Mouse (Mus musculus): ENCODE measurements at regions not wholly inside any gene's neighbourhood (a gene's known extent, or its start where the extent isn't known, plus 50 kb on each side); places are given as distances from the start of the nearest gene placed in this dataset.

GRCm38 (mm10) chr6:99933404-99933803 lies 207.2 kb upstream of the Prok2 start:
- no peak for DNase-seq

- DNase-seq = peak; percentile 56
Measured at GRCm38 (mm10) chr6:99932923-99933322, 206.7 kb upstream of the Prok2 start.

GRCm38 (mm10) chr6:99932405-99932804 lies 206.2 kb upstream of the Prok2 start:
- DNase-seq = no peak

DNA sequence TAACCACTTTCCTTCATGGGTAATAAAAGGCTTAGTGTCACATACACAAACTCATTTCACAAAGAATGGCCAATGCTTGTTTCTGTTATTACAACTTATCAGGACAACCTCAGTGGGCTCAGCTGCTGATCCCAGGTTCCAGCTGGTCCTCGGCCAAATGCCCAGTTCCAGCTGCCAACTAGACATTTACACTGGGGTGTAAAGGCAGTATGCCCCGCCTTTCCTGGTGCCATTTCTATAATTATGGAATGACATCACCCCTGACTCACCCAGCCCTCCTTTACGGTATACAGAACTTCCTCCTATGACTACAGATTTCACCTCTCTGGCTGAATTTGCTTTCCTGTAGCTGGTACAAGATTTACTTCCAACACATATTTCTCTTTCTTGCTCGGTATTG lies 205.4 kb upstream of the Prok2 start:
- DNase-seq = peak; percentile 76

- DNase-seq = no peak
Measured at GRCm38 (mm10) chr6:99930316-99930715, 204.1 kb upstream of the Prok2 start.

DNA sequence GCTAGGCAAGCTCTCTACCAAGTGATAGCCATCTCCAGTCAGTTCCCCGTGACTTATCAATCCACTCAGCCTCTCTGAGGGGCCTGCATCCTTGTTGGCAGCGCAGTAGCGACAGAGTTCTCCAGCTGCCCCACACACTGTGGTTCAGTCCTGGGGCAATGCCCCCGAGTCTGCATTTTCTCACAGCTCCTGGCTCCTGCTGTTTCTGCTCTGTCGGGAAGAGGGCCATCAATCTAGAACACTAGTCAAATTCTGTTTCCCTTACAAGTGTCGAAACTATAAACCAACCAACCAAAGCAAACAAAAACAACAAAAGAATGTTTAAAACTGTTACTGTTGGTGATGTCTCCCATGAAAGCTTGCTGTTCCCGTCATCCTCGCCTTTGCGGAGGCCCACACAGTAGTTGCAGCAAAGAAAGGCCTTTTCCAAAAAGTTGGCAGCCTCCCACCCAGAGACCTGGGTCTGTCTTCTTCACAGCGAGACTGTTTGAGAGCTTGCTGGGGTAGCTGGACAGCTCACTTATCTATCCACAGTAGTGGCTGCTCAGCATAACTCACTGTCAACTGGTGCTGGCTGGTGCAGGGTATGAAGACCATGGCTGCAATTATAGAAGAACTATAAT lies 201.9 kb upstream of the Prok2 start:
- DNase-seq = peak; percentile 84

- DNase-seq = no peak
Measured at GRCm38 (mm10) chr6:99924181-99924580, 198.0 kb upstream of the Prok2 start.

GRCm38 (mm10) chr6:99921966-99922365 lies 195.8 kb upstream of the Prok2 start:
- DNase-seq = no peak

DNA sequence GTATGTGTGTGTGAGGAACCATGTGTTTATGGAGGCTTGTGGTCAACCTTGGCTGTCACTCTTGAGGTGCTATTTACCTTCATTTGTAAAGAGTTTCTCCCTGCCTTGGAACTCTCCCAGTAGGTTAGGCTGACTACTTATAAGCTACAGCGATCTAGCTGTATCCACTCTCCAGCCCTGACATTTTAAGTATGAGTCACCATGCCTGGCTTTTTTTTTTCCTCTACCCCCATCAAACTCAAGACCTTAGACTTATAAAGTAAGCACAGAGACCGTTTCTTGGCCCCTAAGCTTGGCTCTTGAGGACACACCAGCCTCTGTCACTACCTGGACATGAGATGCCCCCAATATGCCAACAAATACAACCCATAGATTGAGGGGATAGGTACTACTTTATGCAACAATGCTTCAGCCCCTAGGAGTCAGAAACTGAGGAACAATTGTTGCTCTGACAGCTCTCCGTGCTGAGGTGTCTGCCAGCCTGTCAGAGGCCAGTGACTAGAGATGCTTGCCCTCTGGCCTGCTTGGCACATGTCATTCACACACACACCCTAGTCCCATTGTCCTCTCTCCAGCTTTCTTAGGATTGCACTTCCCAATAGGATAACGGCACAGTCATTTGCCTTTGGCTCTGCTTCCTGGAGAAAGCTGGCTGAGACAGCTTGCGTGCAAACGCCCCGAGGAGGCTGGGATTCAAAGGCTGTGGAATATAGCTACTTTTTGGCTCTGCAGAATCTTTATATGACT lies 193.8 kb upstream of the Prok2 start:
- DNase-seq = peak; percentile 41

DNA sequence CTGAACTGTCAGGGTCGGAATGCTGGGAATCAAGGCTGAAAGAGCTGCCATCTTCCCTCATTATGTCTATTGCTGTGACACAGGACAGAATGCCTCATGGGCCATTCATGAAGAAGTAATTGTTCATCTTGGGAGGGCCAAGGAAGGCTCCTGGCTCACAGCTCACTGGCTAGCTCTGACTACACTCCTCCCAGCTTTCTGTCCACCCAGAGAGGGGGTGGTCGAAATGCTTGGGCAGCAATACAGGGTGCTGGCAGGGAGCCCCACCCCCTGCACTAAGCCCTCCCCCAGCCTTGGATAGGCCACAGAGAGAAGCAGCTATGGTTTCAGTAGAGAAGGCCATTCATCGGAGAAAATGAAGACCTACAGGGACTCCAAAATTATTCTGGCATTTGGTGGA lies 192.2 kb upstream of the Prok2 start:
- no peak for DNase-seq

DNA sequence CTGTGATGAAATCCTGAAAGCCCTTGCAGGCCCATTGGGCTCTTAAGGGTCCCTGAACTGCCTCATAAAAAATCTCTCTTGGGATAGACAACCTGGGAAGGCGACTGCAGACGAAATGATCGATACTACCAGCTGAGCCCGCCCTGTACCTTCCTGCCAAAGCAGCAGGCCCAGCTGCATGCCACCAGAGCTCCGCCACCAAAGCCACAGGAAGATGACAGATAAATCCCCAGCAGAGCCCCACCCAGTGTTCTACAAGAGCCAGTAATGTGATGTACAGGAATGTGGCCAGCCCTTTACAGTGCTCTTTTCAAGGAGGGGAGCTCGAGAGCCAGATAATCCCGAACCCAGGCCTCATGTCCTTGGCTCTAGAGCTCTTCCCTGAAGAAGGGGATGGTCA lies 183.7 kb upstream of the Prok2 start:
- DNase-seq = no peak

GRCm38 (mm10) chr6:99909459-99909858 lies 183.3 kb upstream of the Prok2 start:
- no peak for DNase-seq

DNA sequence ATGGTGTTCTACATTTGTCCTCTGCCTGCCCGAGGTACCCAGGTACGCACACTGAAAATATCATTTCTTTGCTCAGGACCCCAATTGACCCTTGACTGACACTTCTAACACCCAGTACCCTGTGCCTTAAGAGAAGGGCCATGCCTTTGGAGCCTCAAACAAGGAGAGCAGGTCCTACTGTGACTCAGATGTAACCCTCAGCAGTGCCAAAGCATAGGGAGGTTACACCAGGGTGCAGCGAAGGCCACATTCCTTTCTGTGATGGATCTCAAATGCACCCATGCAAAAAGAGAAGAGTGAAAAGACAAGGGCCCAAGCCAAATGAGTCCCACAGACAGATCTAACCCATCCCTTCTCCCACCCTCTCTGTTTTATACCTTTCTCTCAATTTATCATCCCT lies 181.9 kb upstream of the Prok2 start:
- DNase-seq = no peak

DNA sequence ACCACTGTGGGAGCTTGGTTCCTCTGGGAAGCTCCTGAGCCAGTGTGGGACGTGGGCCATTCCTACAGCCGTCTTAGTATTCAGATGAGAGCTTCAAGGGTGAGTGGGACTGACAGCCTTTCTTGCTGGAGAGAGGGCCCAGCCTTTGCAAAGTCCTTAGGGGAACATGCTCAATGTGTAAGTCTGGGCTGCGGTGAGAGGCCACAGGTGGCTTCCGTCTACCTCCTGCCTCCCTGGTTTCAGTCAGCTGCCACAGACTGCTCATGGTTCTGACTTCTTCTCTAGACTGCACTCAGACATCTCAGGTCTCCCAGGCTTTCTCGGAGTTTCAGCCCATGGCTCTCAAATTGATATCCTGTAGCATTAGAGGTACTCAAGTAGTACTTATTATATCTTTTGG lies 179.0 kb upstream of the Prok2 start:
- no peak for DNase-seq

DNA sequence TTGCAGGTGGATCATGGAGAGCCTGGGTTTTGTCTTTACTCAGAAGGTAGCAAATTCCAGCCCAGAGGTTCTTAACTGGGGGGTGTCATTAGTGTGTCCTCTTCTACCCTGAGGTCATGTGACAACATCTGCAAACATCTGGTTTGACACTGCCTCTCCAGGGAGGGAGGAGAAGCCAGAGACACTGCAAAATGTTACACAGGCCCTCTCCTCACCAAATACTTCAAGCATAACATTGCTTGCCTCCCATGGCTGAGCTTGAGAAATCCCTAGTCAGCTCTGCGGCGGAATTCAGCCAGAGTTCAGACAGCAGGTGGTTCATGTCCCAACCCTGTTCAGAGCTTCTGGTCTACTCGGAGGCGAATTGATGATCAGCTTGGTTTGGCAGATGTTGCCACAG lies 178.4 kb upstream of the Prok2 start:
- peak; percentile 65 for DNase-seq

DNA sequence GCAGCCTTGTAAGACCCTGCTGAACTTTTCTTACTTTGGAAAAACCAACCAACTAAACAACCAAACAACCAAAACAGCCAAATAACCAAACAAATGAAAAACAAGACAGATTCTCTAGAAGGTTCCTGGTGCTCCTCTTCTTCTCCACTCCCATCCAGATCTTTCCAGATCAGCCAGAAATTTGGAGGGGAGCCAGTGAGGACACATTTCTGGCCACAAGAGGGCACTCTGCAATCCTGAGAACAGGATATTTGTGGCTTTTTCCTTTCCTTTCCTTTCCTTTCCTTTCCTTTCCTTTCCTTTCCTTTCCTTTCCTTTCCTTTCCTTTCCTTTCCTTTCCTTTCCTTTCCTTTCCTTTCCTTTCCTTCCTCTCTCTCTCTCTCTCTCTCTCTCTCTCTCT lies 177.9 kb upstream of the Prok2 start:
- peak; percentile 88 for DNase-seq

- DNase-seq = no peak
Measured at GRCm38 (mm10) chr6:99901564-99901963, 175.4 kb upstream of the Prok2 start.

GRCm38 (mm10) chr6:99901146-99901545 lies 175.0 kb upstream of the Prok2 start:
- no peak for DNase-seq

GRCm38 (mm10) chr6:99899704-99900103 lies 173.5 kb upstream of the Prok2 start:
- DNase-seq = no peak

GRCm38 (mm10) chr6:99898077-99898476 lies 171.9 kb upstream of the Prok2 start:
- no peak for DNase-seq

DNA sequence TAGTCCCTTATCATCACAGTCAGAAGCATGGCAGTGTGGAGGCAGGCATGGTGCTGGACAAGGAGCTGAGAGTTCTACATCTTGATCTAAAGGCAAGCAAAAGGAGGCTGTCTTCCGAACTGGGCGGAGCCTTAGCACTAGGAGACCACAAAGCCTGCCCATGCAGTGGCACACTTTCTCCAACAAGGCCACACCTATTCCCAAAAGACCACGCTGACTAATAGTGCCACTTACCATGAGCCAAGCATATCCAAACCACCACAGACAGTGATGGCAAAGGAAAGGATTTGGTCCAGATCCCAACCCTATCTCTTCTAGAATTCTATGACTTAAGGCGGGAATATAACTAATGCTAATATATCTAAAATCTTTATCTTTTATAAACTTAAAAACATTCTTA lies 169.4 kb upstream of the Prok2 start:
- DNase-seq = no peak

- no peak for DNase-seq
Measured at GRCm38 (mm10) chr6:99893936-99894335, 167.7 kb upstream of the Prok2 start.

DNA sequence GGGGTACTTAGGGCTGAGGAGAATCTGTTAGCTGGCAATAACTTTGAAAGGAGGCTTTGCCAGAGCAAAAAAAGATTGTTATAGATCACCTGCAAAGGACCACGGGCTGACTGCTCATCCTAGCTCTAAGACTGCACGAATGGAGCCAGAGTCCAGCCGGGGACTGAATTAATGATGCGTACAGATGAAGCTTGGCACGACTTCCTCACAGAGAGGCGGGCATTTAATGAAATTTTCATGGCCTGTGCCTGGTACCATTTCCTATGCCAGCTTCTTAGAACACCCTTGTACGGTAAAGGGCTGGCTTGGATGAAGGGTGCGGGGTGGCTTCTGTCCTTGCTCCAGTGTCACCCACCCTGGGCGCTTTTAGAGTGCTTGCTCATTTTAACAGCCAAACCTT lies 166.0 kb upstream of the Prok2 start:
- no peak for DNase-seq

- no peak for DNase-seq
Measured at GRCm38 (mm10) chr6:99891790-99892189, 165.6 kb upstream of the Prok2 start.

- no peak for DNase-seq
Measured at GRCm38 (mm10) chr6:99890805-99891204, 164.6 kb upstream of the Prok2 start.
